Mouse (Mus musculus) kidney, postnatal 25 days (tissue): Measurements from ENCODE around the gene Nodal.

ENCODE experiments used
- DNase-seq, 2 experiments: peaks; one replicate each; pipeline ENCODE4 v3.0.0; 2021; ENCODE audit warnings: mixed read lengths in 2 of 2

The Nodal gene

GRCm38 (mm10) chr10:61417672-61418071, at the start of gene Nodal:
Gene Nodal (plus strand): TSS chr10:61417972.
- no peak for DNase-seq

- peak in 1 of 2 experiments; percentile 31 for DNase-seq
Measured at GRCm38 (mm10) chr10:61369755-61370154, 48.0 kb upstream of the Nodal start.

GRCm38 (mm10) chr10:61370273-61370979, 47.3 kb upstream of the Nodal start:
- DNase-seq = peak; percentile 66 to 90

- DNase-seq = no peak
Measured at GRCm38 (mm10) chr10:61371884-61372584, 45.7 kb upstream of the Nodal start.

GRCm38 (mm10) chr10:61372585-61372923, 45.2 kb upstream of the Nodal start:
- DNase-seq = peak in 1 of 2 experiments; percentile 37

GRCm38 (mm10) chr10:61374076-61374475, 43.7 kb upstream of the Nodal start:
- peak; percentile 82 to 84 for DNase-seq

GRCm38 (mm10) chr10:61374771-61375481, 42.8 kb upstream of the Nodal start:
- peak in 1 of 2 experiments; percentile 29 for DNase-seq

GRCm38 (mm10) chr10:61378050-61378449, 39.7 kb upstream of the Nodal start:
- DNase-seq = no peak

GRCm38 (mm10) chr10:61378698-61379097, 39.1 kb upstream of the Nodal start:
- no peak for DNase-seq

GRCm38 (mm10) chr10:61379340-61380040, 38.3 kb upstream of the Nodal start:
- no peak for DNase-seq

- DNase-seq = peak; percentile 66 to 84
Measured at GRCm38 (mm10) chr10:61380186-61380585, 37.6 kb upstream of the Nodal start.

- peak; percentile 26 to 62 for DNase-seq
Measured at GRCm38 (mm10) chr10:61381823-61382222, 35.9 kb upstream of the Nodal start.

GRCm38 (mm10) chr10:61382281-61382731, 35.5 kb upstream of the Nodal start:
- no peak for DNase-seq

- peak; percentile 79 to 92 for DNase-seq
Measured at GRCm38 (mm10) chr10:61383021-61383714, 34.6 kb upstream of the Nodal start, which contains the start of gene Pald1. Gene Pald1 (minus strand): TSS chr10:61383530.

GRCm38 (mm10) chr10:61383715-61384047, 34.1 kb upstream of the Nodal start:
- no peak for DNase-seq

GRCm38 (mm10) chr10:61385174-61385573, 32.6 kb upstream of the Nodal start:
- no peak for DNase-seq

- DNase-seq = no peak
Measured at GRCm38 (mm10) chr10:61386284-61386683, 31.5 kb upstream of the Nodal start.

GRCm38 (mm10) chr10:61389020-61389419, 28.8 kb upstream of the Nodal start:
- no peak for DNase-seq

GRCm38 (mm10) chr10:61390148-61390547, 27.6 kb upstream of the Nodal start:
- no peak for DNase-seq

GRCm38 (mm10) chr10:61392584-61392983, 25.2 kb upstream of the Nodal start:
- DNase-seq = no peak

- no peak for DNase-seq
Measured at GRCm38 (mm10) chr10:61394476-61395136, 23.2 kb upstream of the Nodal start.

- no peak for DNase-seq
Measured at GRCm38 (mm10) chr10:61398125-61398524, 19.6 kb upstream of the Nodal start.
